Mouse (Mus musculus): ENCODE results near the gene Srgap2. TPM values are rescaled to one million over a fixed set of nuclear protein-coding genes. Genes with fewer than 3 reads are reported as not detected.

Srgap2 gene
- polyA plus RNA-seq, 1 experiment from 2014 or later, result 13.4 TPM

DNA sequence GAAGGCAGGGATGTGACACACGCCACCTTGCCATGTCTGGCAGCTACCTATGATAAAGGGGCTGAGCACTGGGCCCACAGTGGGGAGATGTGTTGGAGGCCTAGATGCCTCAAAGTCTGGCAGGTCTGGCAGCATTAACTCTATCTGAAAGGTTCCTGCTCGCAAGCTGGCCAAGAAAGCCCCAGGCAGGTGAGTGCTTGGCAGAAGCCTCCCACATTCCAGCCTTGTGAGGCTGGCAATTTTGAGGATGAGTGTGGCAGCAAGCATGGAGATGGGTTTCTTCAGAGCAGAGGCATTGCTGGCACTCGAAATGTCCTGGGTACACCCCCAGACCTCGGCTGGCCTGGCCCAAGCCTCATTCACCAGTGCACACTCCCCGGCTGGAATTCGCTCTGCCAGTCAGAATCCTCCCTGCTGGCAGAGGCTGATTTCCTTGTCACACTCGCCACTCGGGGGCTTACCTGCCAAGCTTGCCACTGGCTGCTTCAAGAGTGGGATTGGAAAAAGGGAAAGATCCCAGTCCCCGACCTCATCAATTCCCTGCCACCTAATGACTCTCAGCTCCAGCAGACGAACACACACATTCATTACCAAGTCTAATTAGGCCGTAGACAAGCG lies 287.5 kb downstream of the Srgap2 start:
- WGBS, result 53% methylated on average over 12 of the region's 12 CpGs
- no peak overlapping the region for H3K4me2 ChIP-seq
- H3K27ac ChIP-seq (replicated peaks), result peak overlapping the region; percentile 42
- H3K4me1 ChIP-seq (replicated peaks), result peaks cover 20% of the 10 kb centered on the region
- H3K4me3 ChIP-seq, result no peak overlapping the region
- no peaks in the 10 kb centered on the region for H3K36me3 ChIP-seq
- no peaks in the 10 kb centered on the region for H3K9me3 ChIP-seq
- H3K27me3 ChIP-seq, result peaks cover 43% of the 10 kb centered on the region
- 0 out of 2 replicates have a peak overlapping the region, but pooled peaks have one; percentile 9 for H3K9ac ChIP-seq
- ATAC-seq (ENCODE audit: low read depth), result no peak

DNA sequence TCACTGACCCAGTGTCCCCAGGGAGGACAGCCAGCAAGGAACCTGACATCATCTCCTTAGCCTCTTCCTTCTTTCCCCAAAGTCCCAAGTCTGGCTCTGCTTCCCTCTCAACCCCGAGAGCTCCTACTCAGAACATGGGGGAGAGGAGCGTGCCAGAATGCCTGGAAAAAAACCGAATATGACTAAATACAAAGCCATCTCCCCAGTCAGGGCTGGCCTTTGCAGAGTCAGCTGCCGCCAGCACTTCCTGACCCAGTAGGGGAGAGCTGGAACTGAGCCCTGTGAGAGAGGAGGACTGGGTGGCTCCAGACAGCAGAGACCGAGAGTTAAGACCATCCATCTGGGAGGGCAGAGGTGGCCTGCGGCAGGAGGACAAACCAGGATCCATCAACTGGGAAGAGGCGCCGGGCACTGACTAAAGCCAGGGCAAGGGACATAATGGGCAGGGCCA lies 288.2 kb downstream of the Srgap2 start:
- no peak for ATAC-seq (ENCODE audit: low read depth)
- no peaks in the 10 kb centered on the region for H3K36me3 ChIP-seq
- 64% methylated on average over 8 of the region's 8 CpGs for WGBS
- H3K27ac ChIP-seq (replicated peaks), result no peak overlapping the region
- H3K27me3 ChIP-seq, result peaks cover 35% of the 10 kb centered on the region
- no peak overlapping the region for H3K4me2 ChIP-seq
- 0 out of 2 replicates have a peak overlapping the region, but pooled peaks have one; percentile 17 for H3K9ac ChIP-seq
- H3K4me1 ChIP-seq (replicated peaks), result peaks cover 15% of the 10 kb centered on the region
- no peak overlapping the region for H3K4me3 ChIP-seq
- H3K9me3 ChIP-seq, result no peaks in the 10 kb centered on the region

GRCm38 (mm10) chr1:131236077-131236476 lies 291.1 kb downstream of the Srgap2 start:
- Histone ChIP-seq H3K4me3 (no peak overlapping the region), H3K9ac (no peak overlapping the region), H3K27ac (replicated peaks) (no peak overlapping the region), H3K9me3 (no peaks in the 10 kb centered on the region), H3K27me3 (peaks cover 7% of the 10 kb centered on the region; the same call in 1 of the 2 replicates), H3K4me2 (no peak overlapping the region), H3K36me3 (no peaks in the 10 kb centered on the region), H3K4me1 (replicated peaks) (peaks cover 15% of the 10 kb centered on the region)
- 70% methylated on average over 7 of the region's 7 CpGs for WGBS
- ATAC-seq (ENCODE audit: low read depth), result no peak

Small RNAs within 50 kb of the gene (microRNA-seq; reads per million reads assigned to microRNA genes)
- gene Gm24273, result not detected

Other genes starting within 250 kb of the Srgap2 start
- 0.91 and 1.2 TPM in 2 replicates for gene Ikbke, start 247.7 kb downstream of the Srgap2 start, polyA plus RNA-seq (2015; fragmentation: Nextera tagmentation; extraction: Ambion mirVana)
- 0.84 and 1.7 TPM in 2 replicates for gene Fam72a, start 551 bp upstream of the Srgap2 start, polyA plus RNA-seq (2015; fragmentation: Nextera tagmentation; extraction: Ambion mirVana)
- not detected in 2 replicates for gene Avpr1b, start 71.9 kb upstream of the Srgap2 start, polyA plus RNA-seq (2015; fragmentation: Nextera tagmentation; extraction: Ambion mirVana)
- gene Ctse, start 111.0 kb upstream of the Srgap2 start, polyA plus RNA-seq (2015; fragmentation: Nextera tagmentation; extraction: Ambion mirVana), result not detected in 2 replicates
- gene Rab7b, start 161.3 kb upstream of the Srgap2 start, polyA plus RNA-seq (2015; fragmentation: Nextera tagmentation; extraction: Ambion mirVana), result 0.36 and 1.8 TPM in 2 replicates
- not detected in 2 replicates for gene Slc26a9, start 216.7 kb upstream of the Srgap2 start, polyA plus RNA-seq (2015; fragmentation: Nextera tagmentation; extraction: Ambion mirVana)